Mouse (Mus musculus): ENCODE measurements around the gene Rfxank. TPM values are rescaled to one million over a fixed set of nuclear protein-coding genes. Genes with fewer than 3 reads are reported as not detected.

Rfxank gene
- total and polyA plus RNA-seq, 2 experiments: 13.6 to 27.8 TPM

DNA sequence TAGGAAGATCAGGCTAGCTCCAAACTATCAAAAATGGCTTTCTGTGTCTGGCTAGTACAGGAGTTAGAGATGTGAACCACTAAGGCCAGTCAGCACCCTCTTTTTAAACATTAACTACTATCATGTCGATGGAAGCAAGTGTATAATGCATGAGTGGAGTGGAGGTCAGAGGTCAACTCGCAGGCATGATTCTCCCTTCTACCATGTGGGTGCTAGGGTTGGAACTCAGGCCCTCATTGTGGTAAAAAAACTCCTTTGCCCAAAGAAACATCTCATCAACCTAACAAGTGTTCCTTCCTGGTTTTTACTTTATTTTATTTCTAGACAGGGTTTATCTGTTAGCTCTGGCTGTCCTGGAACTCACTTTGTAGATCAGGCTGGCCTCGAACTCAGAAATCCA, 31.8 kb upstream of the Rfxank start:
- WGBS: 45% methylated on average over 3 of the region's 3 CpGs
- H3K27ac ChIP-seq (replicated peaks; ENCODE audit: insufficient read depth, low read depth, low read length): no peak overlapping the region

DNA sequence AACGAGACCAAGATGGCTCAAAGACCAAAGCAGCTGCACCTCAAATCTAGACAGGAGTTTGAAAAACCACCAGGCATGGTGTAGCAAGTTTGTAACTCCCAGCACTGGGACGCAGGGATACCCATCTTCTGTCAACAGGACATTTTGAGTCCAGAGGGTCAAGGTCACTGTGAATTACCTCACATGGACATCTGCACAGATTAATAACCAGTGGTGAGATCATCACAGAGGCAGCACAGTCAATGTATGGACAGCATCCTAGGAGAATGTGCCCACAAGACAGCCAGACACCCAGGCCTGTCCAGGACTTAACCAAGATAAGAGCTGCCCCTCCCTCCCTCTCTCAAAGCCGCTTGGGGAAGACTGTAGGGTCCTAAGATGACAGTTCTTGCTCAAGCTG, 31.2 kb upstream of the Rfxank start:
- peak; percentile 42 for DNase-seq (ENCODE audit: extremely low read depth, low read depth, low spot score)
- TF ChIP-seq CTCF (IDR thresholded peaks at IDR 0.05; ENCODE audit: low read depth, low read length): no peak
- no peak for TF ChIP-seq POLR2A (IDR thresholded peaks at IDR 0.05; ENCODE audit: extremely low read depth, insufficient read depth, low read length)
- Histone ChIP-seq H3K79me2 (ENCODE audit: control insufficient read depth, insufficient read depth, low read length) (peaks cover 3% of the 10 kb centered on the region; the same call in 1 of the 2 replicates), H3K27ac (replicated peaks; ENCODE audit: insufficient read depth, low read depth, low read length) (no peak overlapping the region), H3K9ac (ENCODE audit: low read depth, low read length) (no peak overlapping the region), H3K4me1 (ENCODE audit: control insufficient read depth, insufficient read depth, low read length) (peaks cover 12% of the 10 kb centered on the region; the same call in 1 of the 2 replicates), H3K27me3 (ENCODE audit: control insufficient read depth, insufficient read depth, low read length) (peaks cover 9% of the 10 kb centered on the region; the same call in 1 of the 2 replicates), H3K4me3 (ENCODE audit: insufficient read depth, low read depth, low read length) (no peak overlapping the region), H3K36me3 (ENCODE audit: control insufficient read depth, insufficient read depth, low read length) (no peaks in the 10 kb centered on the region)
- WGBS: 55% methylated on average over 3 of the region's 3 CpGs

More for the DNA sequence above, 31.8 kb upstream of the Rfxank start:
- TF ChIP-seq CTCF (IDR thresholded peaks at IDR 0.05; ENCODE audit: low read depth, low read length): no peak
- no peak for TF ChIP-seq POLR2A (IDR thresholded peaks at IDR 0.05; ENCODE audit: extremely low read depth, insufficient read depth, low read length)
- peaks cover 4% of the 10 kb centered on the region; the same call in 1 of the 2 replicates for H3K27me3 ChIP-seq (ENCODE audit: control insufficient read depth, insufficient read depth, low read length)
- no peak for DNase-seq (ENCODE audit: extremely low read depth, low read depth, low spot score)
- peaks cover 3% of the 10 kb centered on the region; the same call in 1 of the 2 replicates for H3K79me2 ChIP-seq (ENCODE audit: control insufficient read depth, insufficient read depth, low read length)
- peaks cover 12% of the 10 kb centered on the region; the same call in 1 of the 2 replicates for H3K4me1 ChIP-seq (ENCODE audit: control insufficient read depth, insufficient read depth, low read length)
- no peak overlapping the region for H3K9ac ChIP-seq (ENCODE audit: low read depth, low read length)
- no peaks in the 10 kb centered on the region for H3K36me3 ChIP-seq (ENCODE audit: control insufficient read depth, insufficient read depth, low read length)
- no peak overlapping the region for H3K4me3 ChIP-seq (ENCODE audit: insufficient read depth, low read depth, low read length)

DNA sequence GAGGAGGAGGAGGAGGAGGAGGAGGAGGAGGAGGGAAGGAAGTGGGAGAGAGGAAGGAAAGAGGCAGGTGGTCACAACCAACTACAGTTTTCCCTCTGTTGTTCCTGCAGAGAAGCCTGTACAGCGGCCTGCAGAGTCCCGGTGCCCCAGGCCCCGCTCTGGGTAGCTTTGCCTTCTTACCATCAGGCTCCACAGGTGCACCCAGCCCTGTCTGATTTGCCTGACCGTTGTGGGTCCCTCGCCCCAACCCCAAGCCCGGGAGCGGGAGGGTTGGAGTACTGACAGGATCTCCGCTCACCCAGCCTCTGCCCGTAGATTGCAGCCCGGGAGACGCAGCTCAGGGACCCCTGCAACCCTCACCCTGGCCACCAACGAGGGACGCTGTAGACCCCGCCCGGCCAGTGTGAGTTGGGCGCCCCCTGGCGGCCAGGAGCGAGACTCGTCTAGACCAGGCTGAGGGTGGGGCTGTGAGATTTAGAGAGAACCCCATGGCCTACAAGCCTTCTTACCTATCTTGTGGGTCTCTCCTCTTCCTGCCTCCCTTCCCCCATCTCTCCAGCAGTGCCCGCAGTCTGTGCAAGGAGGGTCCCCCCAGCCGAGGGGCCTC, 27.7 kb upstream of the Rfxank start:
- 0 out of 2 replicates have a peak overlapping the region, but pooled peaks have one; percentile 45 for H3K9ac ChIP-seq (ENCODE audit: low read depth, low read length)
- WGBS: 3% methylated on average over 21 of the region's 21 CpGs
- TF ChIP-seq POLR2A (IDR thresholded peaks at IDR 0.05; ENCODE audit: extremely low read depth, insufficient read depth, low read length): no peak
- peak; percentile 87 for TF ChIP-seq CTCF (IDR thresholded peaks at IDR 0.05; ENCODE audit: low read depth, low read length)
- H3K27me3 ChIP-seq (ENCODE audit: control insufficient read depth, insufficient read depth, low read length): peaks cover 9% of the 10 kb centered on the region; the same call in 1 of the 2 replicates
- H3K4me3 ChIP-seq (ENCODE audit: insufficient read depth, low read depth, low read length): peak overlapping the region; percentile 18; the same call in 1 of the 2 replicates
- peaks cover 7% of the 10 kb centered on the region; the same call in 1 of the 2 replicates for H3K4me1 ChIP-seq (ENCODE audit: control insufficient read depth, insufficient read depth, low read length)
- no peaks in the 10 kb centered on the region for H3K36me3 ChIP-seq (ENCODE audit: control insufficient read depth, insufficient read depth, low read length)
- DNase-seq (ENCODE audit: extremely low read depth, low read depth, low spot score): no peak
- no peak overlapping the region for H3K27ac ChIP-seq (replicated peaks; ENCODE audit: insufficient read depth, low read depth, low read length)
- no peaks in the 10 kb centered on the region for H3K79me2 ChIP-seq (ENCODE audit: control insufficient read depth, insufficient read depth, low read length)

DNA sequence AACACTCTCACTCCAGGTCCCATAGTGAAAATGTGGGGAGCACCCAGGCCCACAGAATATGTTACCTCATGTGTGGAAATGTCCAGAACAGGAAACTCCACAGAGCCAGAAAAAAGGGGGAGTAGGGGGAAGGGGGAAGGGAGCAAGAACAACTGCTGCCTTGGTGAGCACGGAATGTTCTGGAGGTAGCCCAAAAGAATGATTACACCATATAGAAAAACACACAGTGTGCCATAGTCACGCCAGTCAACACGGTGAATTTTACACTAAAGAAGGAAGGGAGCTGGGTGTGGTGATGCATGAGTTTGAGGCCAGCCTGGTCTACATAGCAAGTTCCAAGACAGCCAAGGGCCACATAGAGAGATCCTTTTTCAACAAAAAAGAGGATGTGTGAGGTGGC, 24.4 kb upstream of the Rfxank start:
- WGBS: 83% methylated on average over 3 of the region's 3 CpGs

DNA sequence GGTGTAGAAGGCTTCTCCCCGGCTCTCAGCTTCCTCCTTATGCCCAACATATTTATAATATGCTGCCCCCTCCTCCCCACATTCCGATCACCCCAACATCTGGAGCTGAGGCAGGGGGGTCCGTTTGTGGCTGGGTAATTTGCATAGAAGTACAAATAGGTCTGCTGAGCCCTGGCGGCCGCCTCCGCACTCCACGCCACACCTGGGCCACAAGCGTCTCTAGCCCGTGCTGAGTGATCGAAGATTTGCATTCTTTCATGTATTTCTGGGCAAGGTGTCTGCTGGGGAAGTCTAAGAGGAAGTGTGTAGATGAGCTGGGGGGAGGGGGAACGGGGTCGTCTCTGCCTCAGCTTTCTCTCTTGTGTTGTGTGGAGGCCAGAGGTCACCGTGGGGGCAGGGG, 21.1 kb upstream of the Rfxank start:
- Histone ChIP-seq H3K4me1 (ENCODE audit: control insufficient read depth, insufficient read depth, low read length) (no peaks in the 10 kb centered on the region), H3K4me3 (ENCODE audit: insufficient read depth, low read depth, low read length) (no peak overlapping the region), H3K27ac (replicated peaks; ENCODE audit: insufficient read depth, low read depth, low read length) (no peak overlapping the region), H3K79me2 (ENCODE audit: control insufficient read depth, insufficient read depth, low read length) (no peaks in the 10 kb centered on the region), H3K27me3 (ENCODE audit: control insufficient read depth, insufficient read depth, low read length) (no peaks in the 10 kb centered on the region), H3K9ac (ENCODE audit: low read depth, low read length) (no peak overlapping the region), H3K36me3 (ENCODE audit: control insufficient read depth, insufficient read depth, low read length) (no peaks in the 10 kb centered on the region)
- TF ChIP-seq CTCF (IDR thresholded peaks at IDR 0.05; ENCODE audit: low read depth, low read length) (no peak), POLR2A (IDR thresholded peaks at IDR 0.05; ENCODE audit: extremely low read depth, insufficient read depth, low read length) (no peak)
- 80% methylated on average over 13 of the region's 13 CpGs for WGBS
- DNase-seq (ENCODE audit: extremely low read depth, low read depth, low spot score): no peak

More for the DNA sequence above, 24.4 kb upstream of the Rfxank start:
- peaks cover 1% of the 10 kb centered on the region; the same call in 1 of the 2 replicates for H3K4me1 ChIP-seq (ENCODE audit: control insufficient read depth, insufficient read depth, low read length)
- H3K79me2 ChIP-seq (ENCODE audit: control insufficient read depth, insufficient read depth, low read length): no peaks in the 10 kb centered on the region
- no peak for TF ChIP-seq CTCF (IDR thresholded peaks at IDR 0.05; ENCODE audit: low read depth, low read length)
- TF ChIP-seq POLR2A (IDR thresholded peaks at IDR 0.05; ENCODE audit: extremely low read depth, insufficient read depth, low read length): no peak
- H3K4me3 ChIP-seq (ENCODE audit: insufficient read depth, low read depth, low read length): no peak overlapping the region
- H3K9ac ChIP-seq (ENCODE audit: low read depth, low read length): no peak overlapping the region
- no peak for DNase-seq (ENCODE audit: extremely low read depth, low read depth, low spot score)
- no peaks in the 10 kb centered on the region for H3K36me3 ChIP-seq (ENCODE audit: control insufficient read depth, insufficient read depth, low read length)
- no peak overlapping the region for H3K27ac ChIP-seq (replicated peaks; ENCODE audit: insufficient read depth, low read depth, low read length)
- peaks cover 9% of the 10 kb centered on the region; the same call in 1 of the 2 replicates for H3K27me3 ChIP-seq (ENCODE audit: control insufficient read depth, insufficient read depth, low read length)

DNA sequence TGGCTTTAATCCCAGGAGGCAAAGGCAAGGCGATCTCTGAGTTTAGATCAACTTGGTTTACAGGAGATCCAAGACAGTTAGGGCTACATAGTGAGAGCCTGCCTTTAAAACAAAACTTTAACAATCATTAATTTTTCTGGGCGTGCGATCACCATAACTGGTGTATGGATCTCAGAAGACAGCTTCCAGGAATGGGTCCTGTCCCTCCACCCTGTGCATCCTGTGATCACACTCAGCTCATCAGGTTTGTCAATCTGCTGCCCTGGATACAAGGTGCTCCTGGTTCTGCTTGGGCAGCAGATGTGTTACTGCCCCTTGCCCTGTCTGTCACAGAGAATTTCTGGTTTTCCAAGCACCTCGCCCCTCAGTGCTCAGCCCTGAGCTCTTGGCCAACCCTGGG, 20.3 kb upstream of the Rfxank start:
- Histone ChIP-seq H3K36me3 (ENCODE audit: control insufficient read depth, insufficient read depth, low read length) (no peaks in the 10 kb centered on the region), H3K79me2 (ENCODE audit: control insufficient read depth, insufficient read depth, low read length) (no peaks in the 10 kb centered on the region), H3K4me3 (ENCODE audit: insufficient read depth, low read depth, low read length) (no peak overlapping the region), H3K4me1 (ENCODE audit: control insufficient read depth, insufficient read depth, low read length) (no peaks in the 10 kb centered on the region), H3K9ac (ENCODE audit: low read depth, low read length) (no peak overlapping the region), H3K27ac (replicated peaks; ENCODE audit: insufficient read depth, low read depth, low read length) (no peak overlapping the region), H3K27me3 (ENCODE audit: control insufficient read depth, insufficient read depth, low read length) (no peaks in the 10 kb centered on the region)
- TF ChIP-seq CTCF (IDR thresholded peaks at IDR 0.05; ENCODE audit: low read depth, low read length) (no peak), POLR2A (IDR thresholded peaks at IDR 0.05; ENCODE audit: extremely low read depth, insufficient read depth, low read length) (no peak)
- WGBS: 71% methylated on average over 4 of the region's 4 CpGs
- no peak for DNase-seq (ENCODE audit: extremely low read depth, low read depth, low spot score)
